In genomic region chr7:109111000-109111399, GRCm38 (mm10) we compare ENCODE assay signal across 8 mouse cellular contexts. TPM values are rescaled to one million over a fixed set of nuclear protein-coding genes. Genes with fewer than 3 reads are reported as not detected.
DNase-seq lines count a peak whose midpoint lies in the region; ATAC-seq and TF ChIP-seq lines count a peak whose summit lies in the region.

No protein-coding gene starts in this region.

- no peak overlapping the region for H3K27ac ChIP-seq in midbrain, embryonic 14.5 days (replicated peaks; ENCODE audit: low read depth, low read length)
- no peak overlapping the region; the same call in 1 of the 2 replicates for H3K27ac ChIP-seq in midbrain, embryonic 10.5 days (replicated peaks)
- 0 out of 2 replicates have a peak overlapping the region, but pooled peaks have one; percentile 46 for H3K27ac ChIP-seq in limb, embryonic 10.5 days
- no peak overlapping the region for H3K27ac ChIP-seq in stomach, embryonic 15.5 days
- no peak overlapping the region for H3K27ac ChIP-seq in gastrocnemius, adult 2 months

- H3K9ac ChIP-seq in midbrain, embryonic 14.5 days (replicated peaks; ENCODE audit: low read length), result no peak overlapping the region
- H3K9ac ChIP-seq in stomach, embryonic 15.5 days, result no peak overlapping the region

- H3K27me3 ChIP-seq in midbrain, embryonic 14.5 days (ENCODE audit: control insufficient read depth, insufficient read depth, low read length), result no peaks in the 10 kb centered on the region
- H3K27me3 ChIP-seq in midbrain, embryonic 10.5 days (ENCODE audit: low read depth, poor library complexity, severe bottlenecking), result no peaks in the 10 kb centered on the region
- H3K27me3 ChIP-seq in limb, embryonic 10.5 days (ENCODE audit: low read depth, poor library complexity, severe bottlenecking), result no peaks in the 10 kb centered on the region
- H3K27me3 ChIP-seq in stomach, embryonic 15.5 days (replicated peaks), result no peaks in the 10 kb centered on the region

- DNase-seq in midbrain, embryonic 14.5 days, result peak; percentile 73
- no peak for DNase-seq in midbrain, embryonic 10.5 days (ENCODE audit: low spot score)
- DNase-seq in frontal cortex, adult 2 months (ENCODE audit: extremely low spot score in 1 of 2, low spot score in 1 of 2), result peak; percentile 69 to 77
- no peak for DNase-seq in limb, embryonic 10.5 days (ENCODE audit: low spot score)
- no peak for DNase-seq in retina, embryonic 14.5 days (ENCODE audit: low spot score)
- no peak for DNase-seq in gastrocnemius, adult 2 months
- no peak for DNase-seq in heart, adult 8-10 months (ENCODE audit: low spot score)

- TF ChIP-seq CTCF in gastrocnemius, adult 2 months (IDR thresholded peaks at IDR 0.05), result no peak

- intact Hi-C loops in gastrocnemius, adult 2 months (cut with DNase I), result no loop called here

- ATAC-seq in midbrain, embryonic 14.5 days (ENCODE audit: low FRiP score, low TSS enrichment), result 0 out of 2 replicates have a peak, but pooled peaks have one; percentile 38
- ATAC-seq in stomach, embryonic 15.5 days (ENCODE audit: insufficient read depth, low FRiP score, low read depth), result peak; percentile 81

- no peaks in the 10 kb centered on the region for H3K9me3 ChIP-seq in midbrain, embryonic 14.5 days (ENCODE audit: control insufficient read depth, low read length)
- no peaks in the 10 kb centered on the region for H3K9me3 ChIP-seq in midbrain, embryonic 10.5 days (replicated peaks)
- H3K9me3 ChIP-seq in limb, embryonic 10.5 days (replicated peaks), result no peaks in the 10 kb centered on the region
- H3K9me3 ChIP-seq in stomach, embryonic 15.5 days, result no peaks in the 10 kb centered on the region

- 33% methylated on average over 5 of the region's 5 CpGs for WGBS in midbrain, embryonic 14.5 days
- 82% methylated on average over 5 of the region's 5 CpGs for WGBS in midbrain, embryonic 10.5 days
- WGBS in limb, embryonic 10.5 days, result 78% methylated on average over 5 of the region's 5 CpGs
- WGBS in stomach, embryonic 15.5 days, result 73% methylated on average over 5 of the region's 5 CpGs

- peaks cover 20% of the 10 kb centered on the region for H3K4me1 ChIP-seq in midbrain, embryonic 14.5 days (ENCODE audit: control insufficient read depth, insufficient read depth, low read length)
- peaks cover 16% of the 10 kb centered on the region for H3K4me1 ChIP-seq in midbrain, embryonic 10.5 days
- no peaks in the 10 kb centered on the region; the same call in 1 of the 2 replicates for H3K4me1 ChIP-seq in limb, embryonic 10.5 days
- H3K4me1 ChIP-seq in stomach, embryonic 15.5 days, result no peaks in the 10 kb centered on the region

- H3K4me3 ChIP-seq in midbrain, embryonic 14.5 days (replicated peaks; ENCODE audit: low read depth, low read length), result no peak overlapping the region
- H3K4me3 ChIP-seq in midbrain, embryonic 10.5 days, result no peak overlapping the region
- no peak overlapping the region for H3K4me3 ChIP-seq in limb, embryonic 10.5 days
- H3K4me3 ChIP-seq in stomach, embryonic 15.5 days (replicated peaks), result no peak overlapping the region
- no peak overlapping the region for H3K4me3 ChIP-seq in gastrocnemius, adult 2 months

- H3K4me2 ChIP-seq in midbrain, embryonic 14.5 days (ENCODE audit: low read length), result no peak overlapping the region
- no peak overlapping the region for H3K4me2 ChIP-seq in stomach, embryonic 15.5 days

- H3K36me3 ChIP-seq in midbrain, embryonic 14.5 days (ENCODE audit: control insufficient read depth, insufficient read depth, low read length), result no peaks in the 10 kb centered on the region
- H3K36me3 ChIP-seq in midbrain, embryonic 10.5 days, result no peaks in the 10 kb centered on the region
- no peaks in the 10 kb centered on the region for H3K36me3 ChIP-seq in limb, embryonic 10.5 days
- no peaks in the 10 kb centered on the region for H3K36me3 ChIP-seq in stomach, embryonic 15.5 days

RNA-seq across cellular contexts. Expression of gene Ric3, which starts 27.9 kb away (rescaled TPM):
- polyA plus RNA-seq in midbrain, embryonic 14.5 days (2014; fragmentation: Nextera tagmentation; extraction: Ambion mirVana), result 33.6 and 36.1 TPM in 2 replicates
- polyA plus RNA-seq in midbrain, embryonic 10.5 days (2016; fragmentation: Nextera tagmentation; extraction: Ambion mirVana), result 19.8 and 23.4 TPM in 2 replicates
- polyA plus RNA-seq in frontal cortex, adult 2 months (2012; rRNA removed), result 38.7 and 43.3 TPM in 2 replicates
- polyA plus RNA-seq in limb, embryonic 10.5 days (2016; fragmentation: Nextera tagmentation; extraction: Ambion mirVana), result 4.6 and 5.8 TPM in 2 replicates
- polyA plus RNA-seq in stomach, embryonic 15.5 days (2015; fragmentation: Nextera tagmentation; extraction: Ambion mirVana), result 2.2 and 3.3 TPM in 2 replicates
- 1 to 10 TPM; 1.7 to 2.1 TPM for total RNA-seq in gastrocnemius, adult 2 months (2021)
- total RNA-seq in heart, adult 8-10 months (2022), result 1 to 10 TPM; 2.1 to 5.0 (median 2.9) TPM

Comparison
In these comparisons a context has a peak if more than half of its experiments do, and no peak if none do; other contexts are left out.
1. DNase-seq: peak in midbrain, embryonic 14.5 days (single experiment) and frontal cortex, adult 2 months (2 of 2); none in midbrain, embryonic 10.5 days (single experiment), limb, embryonic 10.5 days (single experiment), retina, embryonic 14.5 days (single experiment), gastrocnemius, adult 2 months (single experiment) and heart, adult 8-10 months (single experiment).